17 mouse cellular contexts compared by ENCODE assay signal in the genomic region with DNA sequence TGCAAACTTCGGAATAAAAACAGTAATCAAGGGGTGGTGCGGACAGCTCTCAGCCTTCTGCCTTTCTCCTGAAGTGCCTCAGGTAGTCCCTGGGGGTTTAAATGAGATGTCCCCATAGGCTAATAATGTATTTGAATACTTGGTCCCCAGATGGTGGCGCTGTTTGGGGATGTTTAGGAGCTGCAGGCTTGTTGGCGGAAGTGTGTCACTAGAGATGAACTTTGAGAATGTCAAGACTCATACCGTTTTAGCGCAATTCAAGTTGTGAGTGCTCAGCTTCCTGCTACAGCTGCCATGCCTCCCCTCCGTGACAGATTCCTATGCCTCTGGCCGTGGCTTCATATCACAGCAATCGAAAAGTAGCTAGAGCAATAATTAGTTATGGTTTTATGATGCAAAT. TPM values are rescaled to one million over a fixed set of nuclear protein-coding genes. Genes with fewer than 3 reads are reported as not detected.
A peak's percentile ranks its signal among the peaks of the same experiment; 100 is the strongest.
DNase-seq lines count a peak whose midpoint lies in the region; TF ChIP-seq lines count a peak whose summit lies in the region.
"Had no signal": no experiment of that assay in that cellular context is flagged by ENCODE, and none has a peak within 500 bp of the region (broad histone marks: within the 10 kb centered on the region; RNA-seq: fewer than 3 reads in every experiment).

No protein-coding gene starts in this region.

- intact Hi-C loops in heart, postnatal 14 days (cut with DNase I), result no loop called here
- intact Hi-C loops in left cerebral cortex, adult 2 months (cut with DNase I), result no loop called here

- TF ChIP-seq CTCF in left cerebral cortex, adult 2 months (IDR thresholded peaks at IDR 0.05), result no peak

- no peak overlapping the region for H3K4me3 ChIP-seq in left cerebral cortex, adult 2 months
- H3K4me3 ChIP-seq: embryonic facial prominence, embryonic 13.5 days; forebrain, embryonic 12.5 days; hindbrain, embryonic 13.5 days had no signal

- DNase-seq in heart, adult 11 months, result peak; percentile 55
- no peak for DNase-seq in heart, postnatal 14 days
- DNase-seq in CD4-positive, CD25-positive, alpha-beta regulatory T cell, adult 2 months (ENCODE audit: low read depth, low spot score), result peak; percentile 81
- peak; percentile 59 for DNase-seq in R1 (ENCODE audit: low read depth, low spot score)
- peak; percentile 89 for DNase-seq in induced T-regulatory cell, adult 2 months (ENCODE audit: low read depth)
- no peak for DNase-seq in left cerebral cortex, adult 2 months (ENCODE audit: extremely low spot score in 1 of 2, low spot score in 2 of 2)
- no peak for DNase-seq in cerebellum, postnatal 25 days
- no peak for DNase-seq in spleen, postnatal 36 days (ENCODE audit: low spot score in 2 of 2)
- DNase-seq: adrenal gland, postnatal 14 days; cerebellum, adult 11-12 months; cerebellum, adult 9-10 months; cerebellum, postnatal 36 days; gastrocnemius, postnatal 10 days; heart, postnatal 10 days had no signal

- no peak overlapping the region for H3K27ac ChIP-seq in left cerebral cortex, adult 2 months
- H3K27ac ChIP-seq: embryonic facial prominence, embryonic 13.5 days; forebrain, embryonic 12.5 days; hindbrain, embryonic 13.5 days had no signal

RNA-seq across cellular contexts. Expression of a gene that starts 52.9 kb away (rescaled TPM):
- 1 to 10 TPM; 4.3 to 5.9 TPM for total RNA-seq in heart, postnatal 14 days (2021)
- total RNA-seq in left cerebral cortex, adult 2 months (2021), result 10 to 100 TPM; 12.5 to 14.5 TPM

RNA-seq across cellular contexts. Expression of a gene that starts 58.1 kb away (rescaled TPM):
- 1 to 10 TPM in 1 of 2 experiments, under 1 TPM in 1; 0.79 to 3.5 TPM for total RNA-seq in heart, postnatal 14 days (2021)
- total RNA-seq in left cerebral cortex, adult 2 months (2021), result under 1 TPM; 0.12 to 0.41 TPM

Comparison
In these comparisons a context has a peak if more than half of its experiments do, and no peak if none do; other contexts are left out.
1. DNase-seq: peak in heart, adult 11 months (single experiment), CD4-positive, CD25-positive, alpha-beta regulatory T cell, adult 2 months (single experiment), R1 (single experiment) and induced T-regulatory cell, adult 2 months (single experiment); none in heart, postnatal 14 days (0 of 2), left cerebral cortex, adult 2 months (0 of 2), cerebellum, postnatal 25 days (0 of 2) and spleen, postnatal 36 days (0 of 2).